Mouse (Mus musculus): Measurements from ENCODE around the gene Pla2g4a.

The Pla2g4a gene

GRCm38 (mm10) chr1:149855581-149855980 lies 105.5 kb downstream of the Pla2g4a start:
- no peak for DNase-seq (ENCODE audit: low spot score in 2 of 2)

DNA sequence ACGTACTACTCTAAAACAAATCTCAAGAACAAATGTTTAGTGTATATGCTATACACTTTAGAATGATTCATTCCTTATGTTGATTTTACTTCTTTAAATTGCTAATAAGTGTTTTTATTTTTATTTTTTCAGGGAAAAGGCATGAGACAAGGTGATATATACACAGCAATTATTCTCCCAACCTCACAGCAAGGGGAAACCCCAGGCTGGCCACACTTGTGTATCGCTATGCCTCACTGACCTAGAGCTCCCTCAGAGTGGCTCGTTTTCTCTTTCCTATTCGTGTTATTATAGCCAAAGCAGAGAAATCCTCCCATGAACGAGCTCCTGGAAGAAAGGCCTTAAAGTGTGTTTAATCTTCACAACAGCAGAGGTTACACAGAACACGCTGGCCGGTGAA lies 106.2 kb downstream of the Pla2g4a start:
- DNase-seq (ENCODE audit: low spot score in 2 of 2) = no peak

GRCm38 (mm10) chr1:149846655-149847054 lies 114.4 kb downstream of the Pla2g4a start:
- no peak for DNase-seq (ENCODE audit: low spot score in 2 of 2)

- DNase-seq (ENCODE audit: low spot score in 2 of 2) = no peak
Measured at GRCm38 (mm10) chr1:149841845-149842244, 119.2 kb downstream of the Pla2g4a start.

DNA sequence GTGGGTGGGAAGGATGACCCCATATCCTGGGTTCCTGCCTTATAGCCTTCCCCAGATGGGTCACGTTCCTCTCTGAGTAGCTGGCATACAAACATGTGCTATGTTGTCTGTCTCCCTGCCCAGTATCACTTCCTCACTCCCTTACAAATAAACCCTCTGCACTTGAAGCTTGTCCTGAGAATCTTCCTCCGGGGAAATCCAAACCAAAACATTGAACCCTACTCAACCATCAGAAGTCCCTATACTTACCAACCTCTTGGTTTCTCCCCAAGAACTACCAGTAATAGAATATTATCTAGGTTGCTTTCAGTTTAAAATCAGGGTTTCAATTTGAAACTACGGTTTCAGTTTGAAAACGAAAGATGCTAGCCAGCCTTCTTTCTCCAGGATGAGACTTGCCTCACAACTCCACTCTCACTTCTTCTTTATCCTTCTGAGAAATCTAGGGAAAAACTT lies 120.1 kb downstream of the Pla2g4a start:
- no peak for DNase-seq (ENCODE audit: low spot score in 2 of 2)

DNA sequence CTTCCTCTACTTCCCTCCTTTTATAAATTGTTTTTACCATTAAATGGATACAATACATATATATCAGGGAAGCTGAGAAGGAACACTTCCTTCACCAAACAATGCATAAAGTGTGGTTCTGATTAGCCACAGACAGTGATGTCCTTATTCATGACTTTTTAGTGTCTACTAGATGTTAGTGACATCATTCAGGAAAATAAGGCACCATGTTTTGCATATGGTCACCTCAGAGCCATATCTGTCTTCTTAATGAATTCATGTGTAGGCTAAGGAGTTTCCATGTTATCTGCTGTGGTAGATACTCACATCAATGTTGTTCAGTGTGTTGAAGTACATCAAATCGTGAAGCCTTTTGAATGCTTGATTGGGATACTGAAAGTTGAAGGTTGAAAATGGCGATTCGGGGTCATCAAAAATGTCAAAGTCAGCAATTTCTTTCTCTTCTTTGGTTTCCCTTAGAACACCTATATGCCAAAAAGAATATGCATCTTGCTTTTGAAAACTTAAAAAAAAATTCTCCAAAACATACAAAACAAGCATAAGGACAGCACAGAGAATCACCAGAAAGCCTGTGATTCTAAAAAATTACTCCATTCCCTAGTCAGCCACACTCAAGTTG lies 120.7 kb downstream of the Pla2g4a start:
- DNase-seq (ENCODE audit: low spot score in 2 of 2) = no peak

DNA sequence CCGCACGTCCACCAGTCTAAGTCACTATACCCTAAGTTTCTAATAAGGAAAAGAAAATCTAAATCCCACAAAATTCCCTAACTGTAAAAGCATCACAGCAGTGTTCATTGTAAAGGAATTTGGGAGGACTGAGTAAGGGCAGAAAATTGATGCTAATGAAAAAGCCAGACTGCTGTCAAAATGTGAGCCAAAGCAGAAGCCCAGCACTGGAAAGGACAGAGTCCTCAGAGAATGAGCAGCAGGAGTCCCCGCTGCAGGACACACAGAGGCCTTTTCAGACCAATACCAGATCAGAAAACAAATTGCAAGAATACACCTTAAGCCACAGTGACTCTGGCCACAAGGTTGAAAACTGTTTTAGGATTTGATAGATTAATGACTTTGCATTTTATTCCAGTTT lies 124.6 kb downstream of the Pla2g4a start:
- no peak for DNase-seq (ENCODE audit: low spot score in 2 of 2)

DNA sequence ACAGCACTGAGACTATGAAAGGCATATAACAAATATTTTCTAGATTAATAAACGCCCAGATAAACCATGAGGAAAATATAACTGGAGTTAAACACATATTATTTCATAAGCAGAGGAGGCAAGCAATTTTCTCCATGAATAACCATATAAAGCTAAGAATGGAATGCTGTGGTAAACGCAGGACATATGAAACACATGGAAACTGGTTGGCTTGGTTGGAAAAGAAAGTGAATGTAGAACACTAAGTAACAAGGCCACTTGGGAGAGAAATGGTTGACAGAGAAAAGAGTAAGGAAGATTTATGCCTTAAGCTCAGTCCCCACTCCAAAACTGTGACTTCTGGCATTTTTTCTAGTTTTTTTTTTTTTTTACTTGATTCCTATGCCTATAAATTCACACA lies 127.2 kb downstream of the Pla2g4a start:
- no peak for DNase-seq (ENCODE audit: low spot score in 2 of 2)

GRCm38 (mm10) chr1:149832952-149833351 lies 128.1 kb downstream of the Pla2g4a start:
- peak in 1 of 2 experiments; percentile 2 for DNase-seq (ENCODE audit: low spot score in 2 of 2)

DNA sequence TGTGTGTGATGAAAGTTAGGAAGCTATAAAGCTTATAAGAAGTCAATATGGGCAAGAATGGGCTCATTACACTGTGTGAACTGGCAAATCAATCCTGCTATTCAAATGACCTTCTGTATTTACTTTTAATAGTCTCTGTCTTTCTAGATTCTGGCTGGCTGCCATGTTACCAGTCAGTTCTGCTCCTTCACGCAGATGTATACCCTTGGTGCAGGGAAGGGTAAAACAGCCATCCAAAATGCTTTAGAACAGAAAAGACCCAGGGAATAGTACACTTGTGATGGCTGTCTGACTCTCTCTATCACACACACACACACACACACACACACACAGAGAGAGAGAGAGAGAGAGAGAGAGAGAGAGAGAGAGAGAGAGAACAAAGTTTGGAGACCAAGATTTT lies 128.6 kb downstream of the Pla2g4a start:
- no peak for DNase-seq (ENCODE audit: low spot score in 2 of 2)

GRCm38 (mm10) chr1:149831100-149831499 lies 130.0 kb downstream of the Pla2g4a start:
- no peak for DNase-seq (ENCODE audit: low spot score in 2 of 2)

DNA sequence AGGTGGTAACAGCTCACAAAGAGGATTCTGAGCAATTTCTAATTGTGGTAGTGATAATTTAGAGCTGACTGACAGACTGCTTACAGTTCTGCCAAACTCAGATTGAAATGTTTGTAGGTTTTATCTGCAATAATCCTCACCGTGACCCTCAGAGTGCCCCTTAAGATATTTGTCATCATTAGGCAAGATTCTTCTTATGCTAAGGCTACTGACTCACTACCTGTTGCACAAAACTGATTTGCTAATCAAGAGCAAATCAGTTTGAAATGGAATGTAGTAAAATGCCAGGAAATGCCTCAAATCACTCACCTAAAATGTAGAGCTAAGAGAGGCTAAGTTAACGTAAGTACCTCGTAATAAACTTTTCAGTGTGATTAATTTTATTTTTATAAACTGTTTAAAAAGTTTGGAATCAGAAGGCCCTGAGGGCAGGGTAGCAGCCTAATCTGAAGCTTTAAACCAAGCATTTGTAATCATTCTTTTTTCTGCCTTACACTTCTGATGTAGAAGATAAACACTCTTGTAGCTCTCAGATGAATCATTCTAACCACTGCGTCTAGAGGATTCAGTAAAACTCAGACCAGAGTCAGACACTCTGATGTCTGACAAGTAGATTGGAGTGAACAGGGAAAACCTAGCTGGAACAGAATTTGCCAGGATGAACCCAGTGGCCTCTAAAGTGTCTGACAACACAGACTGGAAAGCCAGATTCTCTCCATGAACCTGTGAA lies 147.3 kb downstream of the Pla2g4a start:
- DNase-seq (ENCODE audit: low spot score in 2 of 2) = no peak

GRCm38 (mm10) chr1:149809527-149809926 lies 151.6 kb downstream of the Pla2g4a start:
- no peak for DNase-seq (ENCODE audit: low spot score in 2 of 2)

All from cerebellum, postnatal 4 days (tissue).